Mouse (Mus musculus) small intestine, adult 2 months (tissue): ENCODE data around the gene Rasa2.
"Not testable (repeated sequence)": the region's sequence is repeated elsewhere in the genome, so short reads cannot be mapped to it uniquely, and the experiment has no call there.

Experiments used
- CTCF ChIP-seq: fragments of 200-500 bp; IDR thresholded peaks from 2 replicates; pipeline ENCODE4 v1.5.1; 2012; ENCODE audit warnings: low read depth, mild to moderate bottlenecking, control low read depth, inconsistent platforms, low read length, moderate library complexity, mixed read lengths; ENCODE audit not compliant: insufficient replicate concordance, insufficient read length; ENCODE audit errors: extremely low read depth
- POLR2A ChIP-seq: fragments of 200-500 bp; IDR thresholded peaks from 2 replicates; pipeline ENCODE4 v1.6.1; 2012; ENCODE audit warnings: low read depth, mild to moderate bottlenecking, control low read depth, inconsistent platforms, low read length, moderate library complexity

- not testable (repeated sequence) for TF ChIP-seq POLR2A, CTCF
Observed at GRCm38 (mm10) chr9:96677711-96678110, 46.3 kb upstream of the Rasa2 start.
